Mouse (Mus musculus): Measurements from ENCODE around the gene Zc3h12c.
A peak's percentile ranks its signal among the peaks of the same experiment; 100 is the strongest.

The Zc3h12c gene

GRCm38 (mm10) chr9:52165076-52165705 is 3.2 kb downstream of the Zc3h12c start:
- no peak for DNase-seq

GRCm38 (mm10) chr9:52160512-52160911 is 7.9 kb downstream of the Zc3h12c start:
- DNase-seq, result no peak

- no peak for DNase-seq
These were observed 9.8 kb downstream of the Zc3h12c start for GRCm38 (mm10) chr9:52158561-52158960.

GRCm38 (mm10) chr9:52155417-52155816 is 13.0 kb downstream of the Zc3h12c start:
- DNase-seq, result no peak

GRCm38 (mm10) chr9:52154253-52154652 is 14.1 kb downstream of the Zc3h12c start:
- DNase-seq, result no peak

- no peak for DNase-seq
These were observed 16.1 kb downstream of the Zc3h12c start for GRCm38 (mm10) chr9:52152076-52152826.

GRCm38 (mm10) chr9:52149768-52150167 is 18.6 kb downstream of the Zc3h12c start:
- no peak for DNase-seq

GRCm38 (mm10) chr9:52149286-52149685 is 19.1 kb downstream of the Zc3h12c start:
- DNase-seq, result peak in 1 of 2 experiments; percentile 20

- no peak for DNase-seq
These were observed 19.5 kb downstream of the Zc3h12c start for GRCm38 (mm10) chr9:52148831-52149230.

- no peak for DNase-seq
These were observed 20.1 kb downstream of the Zc3h12c start for GRCm38 (mm10) chr9:52148311-52148710.

- no peak for DNase-seq
These were observed 22.1 kb downstream of the Zc3h12c start for GRCm38 (mm10) chr9:52146241-52146640.

GRCm38 (mm10) chr9:52132771-52133170 is 35.6 kb downstream of the Zc3h12c start:
- no peak for DNase-seq

- peak; percentile 68 to 69 for DNase-seq
These were observed 38.0 kb downstream of the Zc3h12c start for GRCm38 (mm10) chr9:52130348-52130747.

- no peak for DNase-seq
These were observed 43.1 kb downstream of the Zc3h12c start for GRCm38 (mm10) chr9:52125225-52125624.

- no peak for DNase-seq
These were observed 49.2 kb downstream of the Zc3h12c start for GRCm38 (mm10) chr9:52119212-52119611.

GRCm38 (mm10) chr9:52113091-52113490 is 55.3 kb downstream of the Zc3h12c start:
- no peak for DNase-seq

- no peak for DNase-seq
These were observed 57.6 kb downstream of the Zc3h12c start for GRCm38 (mm10) chr9:52110738-52111137.

- DNase-seq, result no peak
These were observed 61.2 kb downstream of the Zc3h12c start for GRCm38 (mm10) chr9:52107161-52107560.

GRCm38 (mm10) chr9:52105423-52105822 is 62.9 kb downstream of the Zc3h12c start:
- no peak for DNase-seq

GRCm38 (mm10) chr9:52104225-52104615 is 64.2 kb downstream of the Zc3h12c start:
- peak; percentile 38 to 47 for DNase-seq

GRCm38 (mm10) chr9:52103448-52104224 is 64.7 kb downstream of the Zc3h12c start:
- no peak for DNase-seq

- DNase-seq, result peak; percentile 89 to 91
These were observed 66.1 kb downstream of the Zc3h12c start for GRCm38 (mm10) chr9:52102060-52102844.

- DNase-seq, result no peak
These were observed 67.9 kb downstream of the Zc3h12c start for GRCm38 (mm10) chr9:52100426-52100825.
